Mouse (Mus musculus): ENCODE results near the gene Cpt2.

Gene Cpt2

GRCm38 (mm10) chr4:107921152-107921695 is 2.2 kb downstream of the Cpt2 start:
- no peak for DNase-seq (ENCODE audit: low read depth)

- no peak for DNase-seq (ENCODE audit: low read depth)
These were observed 3.1 kb downstream of the Cpt2 start for GRCm38 (mm10) chr4:107920336-107920735.

DNA sequence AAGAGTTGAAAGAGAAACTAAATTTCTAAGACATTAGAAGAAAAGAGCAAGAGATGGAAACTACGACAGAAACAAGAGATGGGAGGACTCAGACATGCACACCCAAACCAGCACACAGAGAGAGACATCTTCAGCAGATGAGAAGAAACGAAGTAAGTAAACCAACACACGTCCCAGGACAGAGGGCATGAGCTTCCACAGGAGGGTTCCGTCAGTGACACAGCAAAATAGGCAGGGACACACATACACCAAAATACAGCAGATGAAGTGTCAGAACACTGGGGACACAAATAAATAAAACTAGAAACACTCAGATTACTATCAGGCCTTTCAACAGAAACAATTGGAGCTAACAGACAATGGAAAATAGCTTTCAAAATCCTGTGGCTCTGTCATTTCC is 13.4 kb downstream of the Cpt2 start:
- no peak for DNase-seq (ENCODE audit: low read depth)

GRCm38 (mm10) chr4:107906561-107906960 is 16.8 kb downstream of the Cpt2 start:
- DNase-seq (ENCODE audit: low read depth) = no peak

DNA sequence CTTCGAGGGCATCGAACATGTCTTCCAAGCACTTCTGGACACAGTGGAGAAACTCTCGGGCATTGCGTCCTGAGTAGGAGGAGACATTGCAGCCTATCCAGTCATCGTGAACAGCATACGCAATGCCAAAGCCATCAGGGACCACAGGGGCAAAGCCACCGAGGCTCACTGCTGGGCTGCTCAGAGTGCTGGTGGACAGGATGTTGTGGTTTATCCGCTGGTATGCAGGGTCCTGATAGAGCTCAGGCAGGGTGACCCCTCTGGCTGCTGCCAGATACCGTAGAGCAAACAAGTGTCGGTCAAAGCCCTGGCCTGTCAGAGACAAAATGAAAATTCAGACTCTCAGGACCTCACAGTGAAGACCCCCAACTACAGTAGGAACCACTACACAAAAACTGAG is 19.2 kb downstream of the Cpt2 start:
- DNase-seq (ENCODE audit: low read depth) = no peak

- no peak for DNase-seq (ENCODE audit: low read depth)
These were observed 23.2 kb downstream of the Cpt2 start for GRCm38 (mm10) chr4:107900206-107900605.

DNA sequence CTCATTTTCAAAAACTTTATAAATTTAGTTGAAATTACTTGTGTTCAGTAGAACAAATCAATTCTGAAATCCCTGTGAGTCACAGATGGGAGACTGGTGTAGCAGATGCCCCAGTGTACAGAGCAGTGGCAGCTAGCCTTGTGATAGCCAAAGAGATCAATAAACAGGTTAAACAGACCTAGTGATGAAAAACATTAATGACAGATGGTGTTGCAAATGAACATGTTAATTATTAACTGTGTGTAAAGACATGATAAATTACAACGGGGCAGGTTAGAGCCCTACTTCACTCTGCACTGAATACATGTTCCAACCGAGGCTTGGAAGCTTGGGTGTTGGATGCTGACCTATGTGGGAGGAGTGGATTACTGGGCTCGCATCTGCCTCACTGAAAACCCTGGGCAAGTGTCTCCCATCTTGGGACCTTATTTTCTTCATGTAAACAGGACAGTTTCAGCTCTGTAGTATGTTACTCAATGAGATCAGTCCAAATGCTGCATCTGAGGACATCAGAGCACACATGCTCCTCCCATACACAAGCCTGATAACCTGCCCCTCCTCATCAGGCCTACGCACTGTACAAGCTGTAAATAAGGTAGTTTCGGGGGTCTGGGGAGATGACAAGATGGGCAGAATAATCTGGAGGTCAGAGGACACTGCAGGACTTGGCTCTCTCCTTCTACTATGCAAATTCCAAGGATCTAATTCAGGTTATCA is 24.0 kb downstream of the Cpt2 start:
- DNase-seq (ENCODE audit: low read depth) = no peak

DNA sequence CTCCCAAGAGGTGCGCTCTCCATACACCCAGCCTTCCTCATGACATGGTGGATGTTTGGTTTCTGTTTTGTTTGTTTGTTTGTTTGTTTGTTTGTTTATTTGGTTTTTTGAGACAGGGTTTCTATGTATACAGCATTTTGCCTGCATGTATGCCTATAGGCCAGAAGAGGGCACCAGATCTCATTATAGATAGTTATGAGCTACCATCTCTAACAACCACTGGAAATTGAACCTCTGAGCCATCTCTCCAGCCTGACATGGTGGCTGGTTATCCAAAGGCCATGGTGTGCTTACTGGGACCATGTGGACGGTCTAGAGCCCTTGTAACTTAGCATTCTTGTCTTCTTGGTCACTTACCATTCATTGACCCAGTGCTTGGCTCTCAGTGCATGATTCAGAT is 30.7 kb downstream of the Cpt2 start:
- no peak for DNase-seq (ENCODE audit: low read depth)

- DNase-seq (ENCODE audit: low read depth) = peak; percentile 92
These were observed 33.5 kb downstream of the Cpt2 start, which contains the start of gene 0610037L13Rik for GRCm38 (mm10) chr4:107889731-107890432. Gene 0610037L13Rik (plus strand): TSS chr4:107889813.

- DNase-seq (ENCODE audit: low read depth) = no peak
These were observed 34.1 kb downstream of the Cpt2 start for GRCm38 (mm10) chr4:107889385-107889730.

GRCm38 (mm10) chr4:107886371-107886770 is 37.0 kb downstream of the Cpt2 start:
- DNase-seq (ENCODE audit: low read depth) = no peak

GRCm38 (mm10) chr4:107881631-107882030 is 41.8 kb downstream of the Cpt2 start:
- no peak for DNase-seq (ENCODE audit: low read depth)

DNA sequence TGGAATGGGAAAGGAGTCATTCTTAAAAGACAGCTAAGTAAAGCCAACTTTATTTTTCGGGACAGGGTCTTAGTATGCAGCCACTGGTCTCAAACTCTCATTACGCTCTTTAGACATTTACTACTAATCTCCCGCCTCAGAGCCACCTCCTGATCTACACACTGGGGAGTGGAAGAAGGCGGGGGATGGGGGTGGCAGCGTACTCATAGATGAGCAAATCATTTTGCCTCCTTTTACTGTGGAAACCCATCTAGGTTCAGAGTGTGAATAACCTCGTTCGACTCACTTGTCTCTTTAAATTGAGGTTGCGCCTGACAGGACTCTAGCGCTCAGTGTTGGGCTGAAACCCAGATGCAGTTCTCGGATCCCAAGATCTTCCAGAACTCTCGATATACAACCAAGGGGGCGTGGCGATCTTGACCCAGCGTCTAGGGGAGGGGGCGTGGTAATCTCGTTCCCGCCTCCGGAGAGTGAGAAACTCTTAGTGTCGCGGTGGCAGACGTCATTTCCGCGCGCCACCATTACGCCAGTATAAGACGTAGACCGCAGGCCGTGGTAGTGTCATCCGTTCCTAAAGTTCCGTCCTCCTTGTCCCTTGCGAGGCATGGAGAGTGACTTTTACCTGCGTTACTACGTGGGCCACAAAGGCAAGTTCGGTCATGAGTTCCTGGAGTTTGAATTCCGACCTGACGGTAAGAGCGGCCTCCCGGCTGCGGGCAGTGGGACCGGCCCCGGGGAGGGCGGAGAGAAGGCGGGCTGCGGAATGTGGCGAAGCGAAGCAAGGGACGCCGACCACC is 44.0 kb downstream of the Cpt2 start, which contains the start of gene Magoh:
Gene Magoh (plus strand): TSS at position 502 of the 797 bp plus-strand sequence.
- DNase-seq (ENCODE audit: low read depth) = peak; percentile 85

DNA sequence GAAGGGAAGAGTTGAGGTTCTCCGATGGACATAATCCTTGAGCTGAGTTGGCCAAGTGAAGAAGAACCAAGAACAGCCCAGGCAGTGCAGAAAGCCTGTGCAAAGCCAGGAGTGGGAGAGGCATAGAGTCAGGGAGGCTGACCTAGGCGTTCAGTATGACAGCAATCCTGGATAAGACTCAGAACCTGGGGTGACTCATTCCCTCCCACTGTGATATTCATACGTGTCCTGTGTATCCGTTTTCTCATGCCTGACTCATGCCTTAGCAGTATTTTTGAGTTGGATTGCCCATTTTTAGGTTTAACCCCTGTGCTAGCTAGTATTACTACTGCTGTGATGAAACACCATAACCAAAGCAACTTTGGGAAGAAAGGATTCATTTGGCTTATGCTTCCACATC is 58.5 kb downstream of the Cpt2 start:
- DNase-seq (ENCODE audit: low read depth) = peak; percentile 77

DNA sequence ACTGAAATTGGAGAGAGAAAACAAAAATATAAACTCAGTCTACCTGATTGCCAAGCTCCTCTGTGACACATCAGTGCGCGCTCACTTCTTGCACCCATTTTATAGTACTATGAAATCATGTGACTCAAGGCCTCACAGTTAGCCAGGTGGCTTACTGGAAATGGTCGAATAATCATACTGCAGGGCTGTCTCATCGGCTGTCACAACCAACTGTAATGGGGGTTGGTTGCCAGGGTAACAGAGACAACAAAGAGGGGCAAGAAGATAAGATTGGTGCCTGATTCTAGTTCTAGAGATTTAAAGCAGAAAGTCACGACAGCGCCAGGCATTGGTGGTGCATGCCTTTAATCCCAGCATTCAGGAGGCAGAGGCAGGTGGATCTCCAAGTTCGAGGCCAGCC is 64.4 kb downstream of the Cpt2 start:
- DNase-seq (ENCODE audit: low read depth) = no peak

DNA sequence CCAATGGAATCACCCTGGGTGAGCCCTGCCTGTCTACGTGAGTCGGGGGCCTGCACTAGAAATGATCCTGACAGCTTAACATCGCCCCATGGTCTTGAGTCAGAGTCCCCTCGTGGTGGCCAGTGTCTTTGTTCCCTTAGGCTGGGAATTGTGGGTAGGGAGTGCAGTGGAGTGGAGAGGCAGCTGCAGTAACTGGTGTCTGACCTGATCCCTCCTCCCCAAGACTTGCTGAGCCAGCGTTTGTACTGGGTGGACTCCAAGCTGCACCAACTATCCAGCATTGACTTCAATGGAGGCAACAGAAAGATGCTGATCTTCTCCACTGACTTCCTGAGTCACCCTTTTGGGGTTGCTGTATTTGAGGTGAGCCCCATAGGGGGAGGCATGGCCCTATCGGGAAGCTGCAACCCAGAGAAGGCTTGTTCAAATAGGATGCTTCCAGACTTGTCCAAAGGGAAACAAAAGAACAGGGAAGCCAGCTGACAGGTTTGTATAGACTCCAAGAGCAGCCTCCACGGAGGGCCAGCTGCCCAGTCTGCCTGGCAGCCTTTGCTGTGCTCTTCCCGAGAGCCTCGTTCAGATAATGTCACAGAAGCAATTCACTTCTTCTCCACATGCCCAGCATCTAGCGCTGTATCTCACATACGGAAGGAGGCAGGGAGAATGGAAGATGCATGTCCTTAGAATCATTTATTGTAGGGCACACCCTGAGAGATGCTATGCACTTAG is 66.3 kb downstream of the Cpt2 start:
- no peak for DNase-seq (ENCODE audit: low read depth)

Measured in fibroblast of lung, adult 2 months (primary cell).